Mouse (Mus musculus) ovary, adult 18-20 months (tissue): ENCODE data around the gene Pnpla2.

ENCODE experiments used
- DNase-seq: peaks from one replicate; pipeline ENCODE4 v3.0.0; 2022; ENCODE audit warnings: low spot score, mixed read lengths

Gene Pnpla2

DNA sequence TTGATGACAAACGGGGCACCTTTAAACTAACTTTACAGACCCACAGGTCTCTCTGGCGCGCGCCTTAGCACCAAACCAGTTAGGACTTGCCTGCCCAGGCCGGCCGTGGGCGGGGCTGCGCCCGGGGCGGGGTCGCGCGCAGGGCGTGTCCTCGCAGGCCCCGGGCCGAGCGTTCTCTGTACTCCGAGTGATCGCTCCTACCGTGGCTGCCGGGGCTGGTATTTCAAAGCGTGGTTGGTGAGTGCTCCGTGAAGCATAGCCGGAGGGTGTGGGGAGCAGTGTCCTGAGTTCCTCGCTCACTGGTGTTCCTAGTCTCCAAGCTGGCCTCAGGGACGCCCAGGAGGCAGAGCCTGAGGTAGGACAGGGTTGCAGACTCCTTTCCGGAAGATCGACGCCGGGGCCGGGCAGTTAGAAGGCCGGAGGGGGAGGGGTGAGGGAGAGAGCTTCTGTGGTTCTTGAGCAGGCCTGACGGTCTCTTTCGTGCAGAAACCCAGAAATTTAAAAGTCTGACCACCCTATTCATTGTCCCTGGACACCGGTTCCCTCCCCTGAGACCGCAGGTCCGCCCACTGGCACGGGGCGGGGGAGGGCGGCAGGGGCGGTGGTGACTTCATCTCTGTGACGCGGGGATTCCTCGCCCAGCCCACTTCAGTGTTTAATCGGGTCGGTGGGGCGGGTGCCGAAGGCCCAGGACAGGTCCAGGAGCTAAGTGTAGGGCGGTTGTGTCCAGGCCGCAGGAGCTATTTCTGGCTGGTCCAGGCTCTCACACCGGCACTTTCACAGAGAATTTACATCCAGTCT, 12.4 kb downstream of the Pnpla2 start, which contains the start of gene Cd151:
Gene Cd151 (plus strand): TSS at position 163 of the 801 bp plus-strand sequence.
- DNase-seq = peak; percentile 86

DNA sequence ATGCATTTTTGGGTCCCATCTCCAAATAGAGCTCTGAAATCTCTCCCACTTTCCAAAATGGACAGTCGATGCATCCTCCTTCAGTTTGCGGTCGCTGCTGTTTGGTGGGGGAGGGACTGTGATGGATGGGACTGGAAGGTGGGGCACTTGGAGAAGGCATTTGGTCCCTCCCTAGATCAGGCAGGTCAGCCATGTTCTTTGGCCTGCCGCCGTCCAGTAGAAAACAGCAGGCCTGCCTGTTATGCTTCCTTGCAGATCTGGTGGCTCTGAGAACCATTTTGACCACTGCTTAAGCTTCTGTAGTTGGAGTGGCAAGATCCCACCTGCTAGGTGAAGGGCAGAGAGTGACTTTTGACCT, 13.1 kb downstream of the Pnpla2 start:
- peak; percentile 31 for DNase-seq

DNA sequence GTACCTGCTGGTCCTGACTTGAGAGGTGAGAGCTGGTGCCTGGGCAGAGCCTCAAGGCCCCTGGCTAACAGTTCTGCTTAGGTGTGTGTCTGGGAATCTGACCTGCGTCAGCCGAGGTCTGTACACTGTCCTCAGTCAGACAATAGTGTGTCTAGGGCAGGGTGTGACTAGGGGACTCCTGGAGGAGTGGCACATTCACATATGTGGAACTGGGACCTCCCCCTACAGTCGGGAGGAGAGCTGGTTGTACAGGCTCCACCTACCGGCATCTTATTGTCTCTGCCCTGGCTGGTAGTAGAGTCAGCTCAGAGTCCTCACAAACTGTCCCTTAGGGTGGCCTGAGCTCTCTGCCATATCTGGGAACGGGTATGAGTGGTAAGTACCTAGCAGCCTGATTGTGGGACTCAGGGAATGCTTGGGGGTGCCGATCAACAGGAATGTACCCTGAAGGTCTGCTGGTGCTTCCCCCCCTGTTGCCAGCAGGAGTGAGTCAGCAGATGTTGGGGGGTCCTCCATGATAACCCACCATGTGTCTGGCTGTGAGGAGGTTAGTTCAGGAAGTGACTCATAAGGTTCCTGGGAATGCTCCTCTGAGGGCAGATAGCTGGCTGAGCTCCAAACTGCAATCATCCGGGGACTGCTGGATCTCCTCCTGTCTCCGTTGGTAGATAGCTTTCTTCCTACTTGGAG, 13.7 kb downstream of the Pnpla2 start:
- DNase-seq = peak; percentile 77

DNA sequence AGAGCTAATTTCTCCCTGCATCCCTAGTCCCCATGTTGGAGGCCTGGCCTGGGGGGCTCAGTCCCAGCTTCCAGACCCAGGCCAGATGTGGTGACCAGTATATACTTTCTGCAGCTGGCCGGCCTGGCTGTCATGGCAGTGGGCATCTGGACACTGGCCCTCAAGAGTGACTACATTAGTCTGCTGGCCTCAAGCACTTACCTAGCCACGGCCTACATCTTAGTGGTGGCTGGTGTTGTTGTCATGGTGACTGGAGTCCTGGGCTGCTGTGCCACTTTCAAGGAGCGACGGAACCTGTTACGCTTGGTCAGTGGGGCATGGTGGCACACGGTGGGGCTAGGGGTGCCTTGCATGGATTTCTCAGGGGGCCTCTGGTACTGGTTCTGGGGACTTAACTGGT, 14.4 kb downstream of the Pnpla2 start:
- no peak for DNase-seq

DNA sequence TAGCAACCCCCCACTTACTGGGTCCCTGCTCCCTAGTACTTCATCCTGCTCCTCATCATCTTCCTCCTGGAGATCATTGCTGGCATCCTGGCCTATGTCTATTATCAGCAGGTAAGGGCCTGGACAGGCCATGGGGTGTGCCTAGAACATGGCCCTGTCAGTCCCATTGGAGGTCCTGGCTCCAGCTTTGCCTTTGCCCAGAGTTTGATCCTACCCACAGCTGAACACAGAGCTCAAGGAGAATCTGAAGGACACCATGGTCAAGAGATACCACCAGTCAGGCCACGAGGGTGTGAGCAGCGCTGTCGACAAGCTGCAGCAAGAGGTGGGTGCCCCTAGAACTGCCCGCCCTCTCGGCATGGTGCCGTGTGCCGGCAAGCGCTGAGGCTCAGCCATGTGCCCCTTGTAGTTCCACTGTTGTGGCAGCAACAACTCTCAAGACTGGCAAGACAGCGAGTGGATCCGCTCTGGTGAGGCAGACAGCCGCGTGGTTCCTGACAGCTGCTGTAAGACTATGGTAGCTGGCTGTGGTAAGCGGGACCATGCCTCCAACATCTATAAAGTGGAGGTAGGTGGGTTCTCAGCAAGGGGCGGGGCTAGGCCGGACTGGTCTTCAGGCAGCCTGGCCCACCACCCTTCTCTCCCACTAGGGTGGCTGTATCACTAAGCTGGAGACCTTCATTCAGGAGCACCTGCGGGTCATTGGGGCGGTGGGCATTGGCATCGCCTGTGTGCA, 15.1 kb downstream of the Pnpla2 start:
- DNase-seq = peak; percentile 43

DNA sequence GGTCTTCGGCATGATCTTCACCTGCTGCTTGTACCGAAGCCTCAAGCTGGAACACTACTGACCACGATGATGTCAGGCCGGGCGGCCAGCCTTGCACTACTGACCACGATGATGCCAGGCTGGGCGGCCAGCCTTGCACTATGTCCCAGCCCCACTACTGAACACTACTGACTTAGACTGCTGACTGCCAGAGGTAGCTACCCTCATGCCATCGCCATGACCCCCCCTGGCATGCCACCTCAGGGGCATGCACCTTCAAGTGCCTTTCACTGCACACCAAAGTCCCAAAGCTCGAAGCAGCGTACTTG, 15.6 kb downstream of the Pnpla2 start:
- DNase-seq = no peak

DNA sequence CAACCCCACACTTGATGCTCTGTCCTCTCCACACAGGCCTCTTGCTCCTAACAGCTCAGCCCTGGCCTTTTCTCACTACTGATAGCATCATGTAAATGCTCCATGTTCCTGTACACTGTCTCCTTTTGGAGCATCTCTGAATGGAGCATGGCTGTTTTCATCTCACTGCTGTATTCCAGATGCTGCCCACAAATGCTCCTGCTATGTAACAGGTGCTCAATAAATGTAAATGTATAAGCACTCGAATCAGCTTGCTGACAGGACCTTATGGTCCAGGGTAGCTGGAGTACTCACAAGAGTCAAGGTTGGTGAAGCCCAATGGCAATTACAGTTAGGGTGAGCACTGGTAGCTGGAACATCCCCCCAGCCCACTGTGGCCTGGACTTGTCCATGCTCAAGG, 16.2 kb downstream of the Pnpla2 start:
- DNase-seq = no peak

DNA sequence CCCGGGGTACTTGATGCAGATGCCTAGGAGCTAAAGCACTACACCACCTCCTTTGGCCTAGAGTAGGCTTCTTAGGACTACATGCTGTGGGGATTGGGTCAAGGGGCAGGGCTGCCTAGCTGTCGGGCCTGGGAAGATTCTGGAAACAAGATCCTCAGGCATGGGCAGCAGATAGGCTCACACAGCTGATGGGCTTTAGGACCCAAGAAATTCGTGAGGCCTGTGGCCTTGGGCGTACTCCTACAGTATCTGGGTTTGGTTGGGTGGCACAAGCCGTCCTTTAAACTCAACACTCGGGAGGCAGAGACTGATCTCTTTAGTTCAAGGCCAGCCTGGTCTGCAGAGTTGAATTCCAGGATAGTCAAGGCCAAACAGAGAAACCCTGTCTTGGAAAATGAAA, 17.2 kb downstream of the Pnpla2 start:
- peak; percentile 71 for DNase-seq

DNA sequence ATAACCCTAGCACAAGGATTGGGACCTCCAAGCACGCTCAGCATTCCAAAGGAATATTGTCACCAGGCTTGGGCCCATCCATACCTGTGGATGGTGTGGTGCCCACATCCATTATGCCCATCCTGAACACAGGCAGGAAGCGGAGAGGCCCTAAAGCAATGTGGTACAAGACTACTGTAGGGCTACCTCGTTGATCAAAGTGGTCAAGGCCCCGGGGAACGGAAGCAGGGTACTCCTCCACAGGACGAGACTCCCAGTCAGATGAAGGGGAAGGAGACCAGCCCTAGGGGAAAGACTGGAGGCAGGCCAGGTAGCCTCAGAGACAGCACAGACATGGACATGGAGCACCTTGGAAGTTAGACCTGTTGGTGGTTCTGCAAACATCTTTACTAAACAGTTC, 17.8 kb downstream of the Pnpla2 start:
- no peak for DNase-seq

DNA sequence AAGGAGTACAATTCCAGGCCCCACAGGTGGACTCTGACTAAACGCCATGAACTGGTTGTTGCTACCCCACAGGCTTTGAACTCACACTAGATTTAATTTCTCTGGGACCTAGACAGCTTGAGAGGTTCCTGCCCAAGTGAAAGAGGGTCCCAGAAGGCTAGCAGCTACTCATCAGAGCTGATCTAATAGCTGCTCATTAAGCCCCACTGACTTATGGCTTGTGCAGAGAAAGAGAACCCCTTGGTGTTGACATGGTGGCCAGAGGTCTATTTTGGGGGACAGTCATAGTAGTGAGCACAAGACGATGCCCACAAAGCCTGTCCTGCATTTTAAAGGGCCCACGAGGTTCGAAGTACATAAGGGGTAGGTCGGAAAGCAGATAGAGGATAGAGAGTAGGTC, 19.2 kb downstream of the Pnpla2 start:
- no peak for DNase-seq

DNA sequence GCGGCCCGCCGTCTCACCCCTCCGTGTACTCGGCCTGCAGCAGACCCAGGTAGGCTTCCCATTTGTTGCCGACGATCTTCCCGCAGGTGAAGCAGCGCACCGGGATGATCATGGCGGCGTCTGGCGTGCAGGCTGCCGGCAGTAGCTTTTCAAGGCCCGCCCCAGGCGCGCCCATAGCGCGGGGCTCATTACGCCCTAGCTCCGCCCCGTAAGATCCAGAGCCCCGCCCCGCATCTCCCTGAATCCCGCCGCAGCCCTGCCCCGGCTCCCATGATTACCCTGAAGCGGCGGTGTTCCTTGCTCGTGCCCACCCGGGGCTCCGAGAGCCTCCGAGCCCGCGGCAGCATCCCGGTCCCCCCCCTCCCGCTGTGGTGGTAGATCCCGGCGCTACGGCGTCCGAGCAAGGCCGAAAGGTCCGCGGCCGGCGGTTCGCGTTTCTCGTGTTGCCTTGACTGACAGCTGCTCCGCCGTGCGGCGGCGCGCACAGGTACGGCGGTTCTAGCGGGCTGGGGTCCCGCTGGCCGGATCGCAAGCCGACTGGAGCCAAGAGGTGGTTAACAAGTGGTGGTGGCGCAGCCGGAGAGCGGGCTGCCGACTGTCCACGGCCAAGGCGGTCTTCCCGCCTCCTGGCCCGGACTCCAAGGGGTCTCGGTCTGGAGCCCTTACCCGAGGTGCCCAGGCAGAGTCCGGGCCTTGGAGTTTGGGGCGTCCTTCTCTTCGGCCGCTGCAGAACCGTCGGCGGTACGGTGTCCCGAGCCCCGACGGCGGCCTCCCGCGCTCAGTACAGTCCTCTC, 20.2 kb downstream of the Pnpla2 start, which contains the start of the genes Polr2l and Tspan4:
Gene Polr2l (minus strand): TSS at position 122 of the 794 bp plus-strand sequence.
Gene Tspan4 (plus strand): TSS at position 230 of the 794 bp plus-strand sequence.
- peak; percentile 79 for DNase-seq

DNA sequence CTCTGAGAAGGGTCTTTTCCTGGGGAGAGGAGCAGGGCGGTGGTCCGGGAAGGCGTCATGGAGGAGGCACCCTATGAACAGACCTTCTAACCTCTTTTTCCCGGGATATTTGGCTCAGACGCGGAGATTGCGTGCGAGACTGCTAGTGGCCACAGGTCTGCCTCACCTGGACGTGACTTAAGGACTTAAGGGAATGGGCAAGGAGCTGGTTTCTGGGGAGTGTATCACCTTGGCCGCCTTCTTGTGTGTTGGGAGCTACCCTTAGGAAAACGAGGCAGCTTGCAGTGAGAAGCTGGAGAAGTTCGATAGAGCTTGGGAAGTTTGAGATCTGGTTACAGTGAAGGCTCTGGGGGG, 20.8 kb downstream of the Pnpla2 start:
- DNase-seq = peak; percentile 24

DNA sequence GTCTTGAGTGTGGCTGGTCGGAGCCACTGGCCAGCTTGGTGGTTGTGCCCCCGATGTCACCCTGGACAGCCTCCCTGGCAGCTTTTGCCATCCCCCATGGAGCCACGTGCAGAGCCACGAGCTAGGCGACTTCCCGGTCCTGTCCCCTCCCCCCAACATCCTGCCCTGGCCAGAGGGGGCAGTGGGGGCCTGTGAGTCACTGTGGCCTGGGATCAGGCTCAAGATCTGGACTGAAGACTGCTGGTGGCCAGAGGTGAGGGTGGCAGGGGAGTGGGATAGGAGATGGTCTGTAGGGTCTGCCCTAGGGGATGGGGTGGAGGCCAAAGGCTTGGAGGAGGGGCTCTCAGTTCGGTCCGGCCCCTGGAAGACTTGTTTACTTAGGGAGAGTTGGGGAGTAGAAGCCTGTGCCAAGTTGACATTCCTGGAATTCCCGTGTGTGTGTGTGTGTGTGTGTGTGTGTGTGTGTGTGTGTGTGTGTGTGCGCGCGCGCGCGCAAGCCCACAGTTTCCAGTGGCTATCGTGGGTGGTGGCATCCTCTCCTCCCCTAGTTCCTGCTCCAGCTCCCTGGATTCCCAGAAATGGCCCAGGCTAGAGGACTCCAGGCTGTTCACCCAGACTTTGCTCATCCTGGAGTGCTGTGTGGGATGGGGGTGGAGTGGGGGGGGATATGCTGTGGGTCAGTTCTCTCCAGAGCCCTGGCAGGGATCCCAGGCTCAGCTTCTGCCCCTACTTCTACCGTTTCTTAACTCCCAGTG, 21.4 kb downstream of the Pnpla2 start:
- DNase-seq = peak; percentile 83

DNA sequence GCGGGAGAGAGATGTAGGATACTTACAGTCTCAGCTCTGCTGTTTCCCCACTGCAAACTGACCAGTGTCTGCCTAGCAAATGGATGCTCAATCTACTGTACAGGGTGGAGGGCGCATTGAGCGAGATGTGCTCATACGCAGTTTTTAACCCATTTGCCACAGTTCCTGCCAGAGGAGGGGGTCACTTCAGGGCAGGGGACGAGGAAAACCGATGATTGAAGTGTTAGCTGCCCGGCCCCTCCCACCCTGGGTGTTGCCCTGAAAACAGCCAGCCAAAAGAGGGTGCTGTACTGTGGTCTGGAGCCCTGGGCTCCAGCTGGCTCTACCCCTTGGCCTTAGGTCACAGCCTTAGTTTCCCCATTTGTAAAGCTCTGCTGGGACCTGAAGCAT, 22.0 kb downstream of the Pnpla2 start:
- peak; percentile 34 for DNase-seq

DNA sequence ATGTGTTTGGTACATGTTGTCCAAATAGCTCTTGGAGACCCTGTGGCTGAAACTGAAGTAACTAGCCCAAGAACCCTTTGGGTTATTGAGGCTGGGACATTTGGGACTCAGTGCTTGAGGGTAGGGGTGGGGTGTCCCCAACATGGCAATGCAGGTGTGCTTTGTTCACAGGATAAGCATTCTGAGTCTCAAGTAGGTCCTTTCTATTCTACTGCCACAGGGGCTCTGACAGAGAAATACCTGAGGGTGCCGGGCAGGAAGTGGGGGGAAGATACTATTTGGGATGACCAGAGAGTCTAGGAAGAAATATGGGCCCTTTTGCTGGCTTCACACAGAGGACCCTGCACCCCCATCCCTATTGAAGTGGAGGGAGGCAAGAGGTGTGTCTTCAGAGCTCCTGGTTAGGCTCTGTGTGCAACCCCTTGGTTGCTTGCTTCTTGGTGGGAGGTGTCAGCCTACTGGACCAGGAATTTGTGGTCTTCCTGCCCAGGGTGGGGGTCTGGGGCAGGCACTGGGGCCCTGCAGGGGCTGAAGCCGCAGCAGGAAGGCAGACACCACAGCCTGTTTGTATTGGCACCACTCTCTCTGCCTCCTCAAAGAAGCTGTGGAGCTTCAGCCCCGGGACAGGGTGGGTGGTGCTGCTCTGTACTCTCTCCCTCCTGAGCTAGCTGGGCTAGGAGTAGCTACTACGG, 22.7 kb downstream of the Pnpla2 start:
- DNase-seq = peak; percentile 30

DNA sequence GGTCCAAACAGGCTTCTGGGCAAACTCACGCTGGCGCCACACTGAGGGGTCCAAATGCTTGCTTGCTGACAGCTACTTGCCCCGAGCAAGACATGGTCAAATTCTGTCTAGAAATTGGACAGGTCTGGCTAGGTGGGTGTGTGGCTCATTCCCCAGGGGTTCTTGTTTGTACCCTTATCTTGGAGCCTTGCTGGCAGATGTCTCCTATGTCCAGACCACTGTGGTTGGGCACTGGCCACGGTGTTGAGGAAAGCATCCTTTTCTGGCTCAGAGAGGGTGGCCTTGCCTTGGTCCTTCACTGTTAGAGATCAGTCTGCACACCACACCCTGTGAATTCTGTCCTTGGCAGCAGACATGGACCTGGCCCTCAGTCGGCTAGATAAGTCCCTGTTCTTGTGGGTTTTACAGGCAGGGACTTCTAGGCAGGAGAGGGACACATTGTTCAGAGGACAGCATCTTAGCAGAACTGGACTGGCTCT, 23.3 kb downstream of the Pnpla2 start:
- peak; percentile 64 for DNase-seq

DNA sequence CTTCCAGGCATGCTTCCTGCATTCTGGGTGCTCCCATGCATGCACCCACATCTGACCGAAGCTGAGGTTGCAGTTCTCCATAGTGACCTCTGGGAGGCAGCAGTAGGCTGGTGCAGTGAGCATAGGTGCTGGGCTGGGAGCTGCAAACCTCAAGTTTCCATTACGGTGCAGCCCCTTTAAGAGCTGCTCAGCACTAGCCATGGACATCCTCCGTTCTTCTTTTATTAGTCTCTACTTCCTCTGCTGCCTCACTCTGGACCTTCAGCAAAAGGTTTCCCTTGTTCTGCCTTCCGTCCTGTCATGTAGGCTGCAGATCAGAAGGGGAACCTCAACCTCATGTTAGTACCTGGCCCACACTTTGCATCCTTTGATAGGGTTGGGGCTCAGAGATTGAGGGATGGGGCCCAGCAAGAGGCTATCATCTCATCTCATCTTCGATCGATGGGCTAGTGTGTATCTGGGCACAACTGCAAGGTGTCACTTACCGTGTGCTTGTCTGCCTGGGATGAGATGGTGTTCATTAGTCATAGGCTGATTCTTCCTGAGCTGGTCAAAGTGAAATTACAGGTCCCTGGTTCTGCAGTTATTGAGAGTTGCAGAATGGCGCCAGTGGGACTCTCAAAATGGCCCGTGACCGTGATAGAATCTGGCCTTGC, 26.0 kb downstream of the Pnpla2 start:
- DNase-seq = peak; percentile 30

DNA sequence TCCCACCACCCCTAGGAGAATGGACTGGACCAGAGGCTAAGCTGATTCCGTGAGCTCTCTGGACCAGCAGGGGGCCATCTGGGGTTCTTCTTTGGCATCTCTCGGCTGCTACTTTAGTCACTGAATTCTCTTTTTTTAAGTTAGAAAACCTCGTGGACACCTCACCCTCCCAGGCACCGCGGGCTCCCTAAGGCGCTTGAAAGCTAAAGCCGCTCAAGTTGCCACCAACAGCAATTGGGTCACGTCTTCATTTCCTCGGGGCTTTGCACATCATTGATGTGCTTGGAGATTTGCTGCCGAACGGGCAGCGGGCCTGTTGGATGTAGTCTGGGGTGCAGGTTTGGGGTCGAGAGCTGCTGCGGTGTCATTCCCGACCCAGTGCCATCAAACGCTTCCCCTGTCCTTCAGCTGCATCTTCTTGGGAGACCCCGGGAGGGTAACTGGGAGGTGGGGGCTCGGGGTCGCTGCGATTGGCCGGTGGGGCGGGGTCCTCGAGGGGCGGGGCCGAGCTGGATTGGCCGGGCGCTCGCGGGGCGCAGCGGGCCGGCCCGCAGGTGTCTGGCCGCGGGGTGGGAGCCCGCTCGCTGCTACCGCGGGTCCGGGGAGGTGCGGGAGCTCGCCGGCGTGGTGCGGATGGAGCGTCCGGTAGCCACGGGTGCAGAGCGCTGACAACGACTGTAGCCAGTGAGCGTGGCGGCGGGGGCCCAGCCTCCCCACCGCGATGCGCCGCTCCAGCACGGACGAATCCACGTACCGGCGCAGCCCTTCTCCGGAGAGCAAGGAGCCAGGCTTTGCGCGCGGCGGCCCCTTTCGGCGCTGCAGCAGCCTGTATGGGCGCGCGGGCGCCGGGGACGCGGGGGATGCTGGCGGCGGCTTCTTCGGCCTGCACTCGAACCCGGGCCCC, 26.8 kb downstream of the Pnpla2 start:
- peak; percentile 33 for DNase-seq

DNA sequence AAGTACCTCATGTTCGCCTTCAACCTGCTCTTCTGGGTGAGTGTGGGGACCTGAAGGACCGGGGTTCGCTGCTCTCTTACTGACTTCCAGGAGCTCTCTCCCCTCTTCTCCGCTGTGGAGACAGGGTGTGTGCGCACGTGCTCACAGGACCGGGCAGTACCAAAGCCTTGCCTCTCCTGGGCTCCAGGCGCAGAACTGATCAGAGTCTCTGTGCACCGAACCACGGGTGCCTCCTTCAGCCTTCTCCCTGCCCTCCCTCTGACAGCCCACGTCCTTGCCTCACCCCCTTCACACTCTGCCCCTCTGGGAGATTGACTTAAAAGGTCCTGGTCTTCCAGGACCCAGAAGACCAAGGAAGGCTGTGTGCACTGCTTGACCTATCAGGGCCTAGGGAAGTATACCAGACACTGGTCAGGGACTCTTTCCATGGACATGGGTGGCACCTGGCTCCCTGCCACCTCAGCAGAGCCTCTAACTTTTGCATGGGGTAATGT, 27.6 kb downstream of the Pnpla2 start:
- no peak for DNase-seq
